Mouse (Mus musculus): Measurements from ENCODE around the gene Tmem63a. TPM values are rescaled to one million over a fixed set of nuclear protein-coding genes. Genes with fewer than 3 reads are reported as not detected.
A peak's percentile ranks its signal among the peaks of the same experiment; 100 is the strongest.

Tmem63a gene
- total RNA-seq, 2 experiments from 2014 or later, result 18.1 to 19.6 TPM

DNA sequence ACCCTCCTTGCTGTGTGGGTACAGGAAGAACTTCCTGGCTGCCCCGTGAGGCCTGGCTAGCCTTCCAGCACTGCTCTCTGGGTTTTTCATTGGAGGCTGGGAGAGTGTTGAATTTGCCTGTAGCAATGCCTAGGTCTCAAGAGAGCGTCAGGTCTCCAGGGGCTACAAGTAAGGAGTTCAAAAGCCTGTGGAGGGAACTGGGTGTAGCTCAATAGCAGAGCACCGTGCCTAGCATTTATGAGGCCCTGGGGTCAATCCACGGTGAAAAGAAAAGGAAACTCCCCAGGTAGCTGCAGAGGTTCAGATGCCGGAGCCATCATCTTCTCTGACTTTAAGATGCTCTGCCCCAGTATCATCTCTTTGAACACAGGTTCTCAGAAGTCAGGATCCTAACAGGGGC lies 69.5 kb downstream of the Tmem63a start:
- no peak for DNase-seq

DNA sequence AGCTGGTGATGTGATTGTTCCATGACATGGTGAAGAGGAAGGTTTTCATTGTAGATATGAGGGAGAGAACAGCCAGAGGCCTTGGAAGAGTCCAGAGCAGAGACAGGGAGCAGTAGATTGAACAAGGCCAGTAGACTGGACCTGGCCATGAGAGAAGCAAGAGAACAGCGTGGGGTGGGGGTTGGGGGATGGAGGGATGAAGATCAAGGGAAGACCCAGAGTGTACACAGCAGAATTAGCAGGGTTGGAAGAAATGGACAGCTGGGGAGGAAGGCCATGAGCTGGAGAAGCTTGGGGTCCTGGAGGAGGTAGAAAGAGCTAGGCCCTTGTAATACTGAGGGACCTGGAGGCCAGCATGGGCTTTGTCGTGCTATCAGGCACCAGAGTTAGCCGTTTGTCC lies 70.3 kb downstream of the Tmem63a start:
- no peak for DNase-seq

DNA sequence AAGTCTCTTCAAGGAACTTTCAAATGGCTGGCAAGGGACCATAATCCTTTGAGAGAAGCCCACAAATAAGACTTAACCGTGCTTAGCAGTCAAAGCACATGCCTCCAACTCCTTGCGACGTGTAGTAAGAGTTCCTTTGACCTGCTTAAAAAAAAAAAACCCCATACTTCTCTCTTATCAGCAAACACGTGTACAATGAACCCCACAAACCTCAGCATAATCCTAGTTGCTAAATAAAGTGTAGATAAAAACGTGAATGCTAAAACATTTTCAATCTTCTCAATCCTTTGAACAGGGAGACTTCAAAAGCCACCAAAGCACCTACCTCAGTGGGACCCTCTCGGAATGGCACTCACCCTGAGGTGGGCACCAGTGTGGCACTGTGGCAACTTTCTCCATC lies 71.3 kb downstream of the Tmem63a start:
- DNase-seq, result no peak

DNA sequence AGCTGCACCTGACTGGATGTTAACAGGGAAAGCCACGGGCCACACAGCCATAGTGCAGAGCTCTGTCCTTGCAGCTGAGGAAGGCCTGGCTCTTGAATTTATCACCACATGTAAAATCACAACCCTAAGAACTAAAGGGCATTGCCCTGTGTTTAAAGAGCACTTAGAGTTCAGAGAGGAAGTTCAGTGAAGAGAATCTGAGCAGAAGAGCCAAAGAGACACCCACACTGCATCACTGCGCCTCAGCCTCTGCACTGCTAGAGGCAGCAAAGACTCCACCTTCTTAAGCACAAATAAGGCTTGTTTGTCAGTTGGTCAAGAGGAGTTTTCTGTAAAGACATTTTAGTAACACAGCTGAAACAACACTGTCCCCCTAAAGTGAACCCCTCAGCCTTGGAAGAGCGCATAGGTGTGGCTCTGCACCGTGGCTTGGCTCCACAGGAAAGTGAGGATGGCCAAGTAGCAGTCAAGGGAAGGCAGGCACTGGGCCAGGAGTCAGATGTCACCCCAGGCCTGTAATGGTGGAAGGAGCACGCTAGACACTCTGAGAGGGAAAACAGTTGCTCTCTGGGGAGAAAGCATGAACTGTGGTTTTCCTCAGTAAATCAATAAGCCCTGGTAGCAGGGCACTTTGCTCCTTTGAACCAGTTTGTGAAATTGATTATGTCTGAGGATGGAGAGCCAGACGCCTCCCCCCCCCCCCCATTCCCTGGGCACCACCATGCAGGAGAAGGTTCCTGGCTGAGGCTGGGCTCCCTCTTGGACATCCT lies 72.8 kb downstream of the Tmem63a start:
- DNase-seq, result no peak

DNA sequence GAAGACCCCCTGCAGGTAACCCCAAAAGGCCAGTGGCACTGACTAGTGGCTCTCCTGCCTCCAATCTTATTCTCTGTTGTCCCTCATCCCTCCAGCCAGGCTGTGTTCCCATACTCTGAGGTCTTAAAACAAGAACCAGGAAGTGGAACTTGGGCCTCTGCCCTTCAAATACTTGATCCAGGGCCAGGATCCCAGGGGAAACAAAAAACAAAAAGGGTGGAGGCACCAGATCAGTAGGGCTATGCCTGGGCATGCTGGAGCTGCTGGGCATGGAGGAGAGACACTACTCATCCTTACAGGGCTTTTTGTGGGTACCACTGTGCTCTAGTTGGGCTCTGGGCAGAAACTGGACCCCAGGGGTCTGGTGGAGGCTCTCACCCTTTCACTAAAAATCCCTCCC lies 73.4 kb downstream of the Tmem63a start:
- peak; percentile 17 to 27 for DNase-seq

DNA sequence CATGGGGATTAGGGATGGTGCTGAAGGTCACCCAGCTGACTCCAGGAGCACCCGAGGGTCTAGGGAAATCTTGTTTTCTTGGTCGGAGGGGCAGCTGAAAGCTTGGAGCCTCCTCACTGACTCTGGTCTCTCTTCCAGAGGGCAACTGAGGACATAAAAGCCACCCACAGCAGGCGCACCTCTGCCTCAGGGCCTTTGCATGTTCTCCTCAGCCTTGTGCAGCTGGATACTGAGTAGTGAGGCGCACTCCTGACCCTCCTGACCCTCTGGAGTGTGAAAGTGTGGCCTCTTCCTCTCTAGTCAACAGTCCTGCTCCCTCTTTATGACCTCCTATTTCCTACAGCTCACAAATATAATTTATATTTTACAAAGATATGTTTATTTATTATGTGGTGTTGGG lies 73.9 kb downstream of the Tmem63a start:
- no peak for DNase-seq

DNA sequence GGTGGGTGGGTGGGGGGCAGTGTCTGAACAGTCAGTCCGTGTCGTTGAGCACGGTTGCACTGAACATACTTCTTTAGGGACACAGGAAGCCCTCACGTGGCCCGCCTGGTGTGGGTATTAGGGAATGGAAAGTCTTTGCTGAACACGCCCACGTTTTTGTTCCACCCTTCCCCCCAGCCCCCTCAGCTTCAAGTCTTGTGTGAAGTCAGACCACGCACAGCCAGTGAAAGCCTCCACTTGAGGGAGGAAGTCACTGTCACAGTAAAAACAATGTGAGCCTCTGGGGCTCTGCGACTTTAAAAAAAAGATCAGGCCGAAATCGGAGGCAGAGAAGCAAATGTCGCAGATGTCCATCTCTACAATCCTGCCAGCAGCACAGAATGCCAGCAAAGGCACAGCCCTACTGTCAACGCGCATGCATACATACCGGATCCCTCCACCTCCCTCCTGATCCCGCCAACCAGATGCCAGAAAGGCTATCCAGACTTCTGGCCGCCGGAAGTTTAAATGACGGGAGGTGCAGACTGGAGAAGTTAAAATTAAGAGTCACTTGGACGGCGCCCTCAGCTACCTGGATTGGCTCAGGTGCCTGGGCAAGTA lies 74.5 kb downstream of the Tmem63a start:
- peak; percentile 31 to 45 for DNase-seq

DNA sequence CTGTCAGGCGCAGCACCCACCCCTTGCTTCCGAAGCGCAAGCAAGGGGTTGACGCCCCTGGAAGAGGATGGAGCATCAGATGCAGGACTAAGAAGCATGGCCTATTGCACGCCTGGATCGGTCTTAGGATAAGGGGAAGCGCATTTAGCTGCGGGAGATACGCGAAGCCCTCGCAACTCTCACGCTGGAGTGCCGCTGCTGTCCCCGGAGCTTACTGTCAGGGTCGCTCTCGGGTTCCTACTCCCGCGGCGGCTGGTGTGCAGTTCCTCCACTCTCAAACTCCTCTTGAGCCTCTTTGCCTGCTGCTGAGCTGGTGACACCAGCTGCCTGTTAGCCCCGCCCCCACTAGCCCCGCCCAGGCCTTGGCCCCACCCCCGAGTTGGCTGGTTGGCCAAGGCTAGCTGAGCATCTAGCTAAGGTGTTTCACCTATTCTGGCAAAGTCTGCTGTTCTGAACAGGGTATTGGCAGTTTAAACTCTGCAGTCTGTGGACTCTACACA lies 75.1 kb downstream of the Tmem63a start:
- peak; percentile 61 to 66 for DNase-seq

DNA sequence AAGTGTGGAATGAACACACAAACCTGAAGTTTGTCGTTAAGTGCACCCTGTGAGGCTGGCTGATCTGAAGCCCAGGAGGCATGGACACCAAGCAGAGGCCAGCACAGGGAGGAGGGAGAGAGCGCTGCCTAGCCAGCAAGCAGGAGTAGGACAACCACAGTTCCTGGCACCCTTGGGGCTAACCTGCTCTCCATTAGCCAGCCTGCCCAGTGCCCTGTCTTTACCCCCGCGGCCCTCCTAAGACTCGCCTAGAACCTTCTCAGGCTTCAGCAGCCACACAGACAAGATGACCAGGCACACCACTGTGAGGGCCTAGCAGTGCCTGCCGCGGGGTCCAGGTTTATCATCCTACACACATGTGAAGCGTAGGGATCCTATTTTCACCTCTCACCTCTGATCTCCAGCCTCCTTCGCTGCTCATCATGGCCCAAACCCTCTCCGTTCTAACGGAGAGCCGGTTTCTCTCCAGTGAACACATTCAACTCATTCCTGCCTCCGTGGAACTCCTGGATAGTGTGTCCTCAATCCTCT lies 75.8 kb downstream of the Tmem63a start:
- no peak for DNase-seq

DNA sequence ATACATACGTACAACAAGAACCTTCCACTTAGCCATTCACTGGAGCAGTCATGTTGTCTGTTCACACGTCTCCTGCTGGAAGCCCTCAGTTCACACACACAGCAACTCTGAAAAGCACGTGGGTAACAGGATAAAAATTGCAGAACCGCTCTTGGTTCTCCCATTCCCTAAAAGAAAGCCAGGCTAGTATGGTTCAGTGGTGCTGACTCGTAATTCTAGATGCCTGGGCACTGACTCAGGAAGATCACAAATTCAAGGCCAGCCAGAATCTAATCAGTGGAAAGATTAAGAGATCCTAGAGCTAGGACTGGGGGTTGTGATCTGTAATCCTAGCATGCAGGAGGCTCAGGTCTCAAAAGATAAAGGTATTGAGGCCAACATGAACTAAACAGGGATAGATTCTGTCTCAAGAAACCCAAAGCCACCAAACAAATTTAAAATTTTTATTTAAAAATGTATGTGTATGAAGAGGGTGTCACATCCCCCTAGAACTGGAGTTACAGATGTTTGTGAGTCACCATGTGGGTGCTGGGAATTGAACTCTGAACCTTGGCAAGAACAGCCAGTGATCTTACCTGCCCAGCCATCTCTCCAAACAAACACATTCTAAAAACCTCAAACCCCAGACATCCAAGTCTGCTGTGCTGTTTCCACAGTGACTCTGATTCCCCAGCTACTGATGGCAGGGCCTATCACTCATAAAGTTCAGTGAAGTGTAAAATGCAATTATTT lies 78.8 kb downstream of the Tmem63a start, which contains the start of gene Ephx1:
Gene Ephx1, minus strand, starts transcription at position 149 of the 732 bp plus-strand sequence.
- no peak for DNase-seq

DNA sequence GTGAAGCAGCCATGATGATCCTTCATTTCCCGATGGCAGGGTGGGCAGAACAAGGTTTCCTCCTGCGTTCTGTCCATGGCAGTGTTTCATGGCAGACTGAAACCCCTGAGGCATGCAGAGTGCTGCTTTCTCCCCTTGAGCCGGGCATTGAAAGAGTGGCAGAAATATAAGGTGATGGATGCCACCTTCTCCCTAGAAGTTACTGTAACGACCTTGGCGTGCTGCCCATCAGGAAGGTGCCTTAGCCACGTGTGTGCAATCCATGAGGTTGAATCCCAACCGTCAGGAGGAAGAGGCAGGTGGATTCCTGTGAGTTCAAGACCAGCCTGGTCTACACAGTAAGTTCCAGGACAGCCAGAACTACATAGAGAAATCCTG lies 79.3 kb downstream of the Tmem63a start:
- no peak for DNase-seq

DNA sequence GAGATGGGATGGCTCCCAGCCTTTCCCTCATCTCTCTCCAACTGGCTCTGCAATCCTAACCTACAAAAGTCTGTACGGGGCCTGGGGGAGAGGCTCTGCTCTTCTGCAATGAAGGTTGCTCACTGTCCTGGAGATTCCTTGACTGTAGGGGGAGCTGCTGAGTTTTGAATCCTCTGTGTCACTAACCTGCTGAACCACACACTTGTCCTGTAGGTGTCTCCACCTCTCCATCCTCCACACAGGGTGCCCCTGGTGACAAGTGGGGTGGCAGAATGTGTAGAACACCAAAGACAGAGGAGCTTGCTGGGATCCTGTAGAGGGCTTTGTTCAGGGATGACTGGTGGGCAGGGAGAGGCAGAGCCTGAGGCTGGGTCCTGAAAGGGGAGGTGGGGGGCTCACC lies 80.1 kb downstream of the Tmem63a start:
- DNase-seq, result peak; percentile 15 to 16

Other genes with a start within 250 kb of the Tmem63a start
- not detected for gene Mixl1, start 245.3 kb upstream of the Tmem63a start, total RNA-seq (2021)
- gene Acbd3, start 216.3 kb upstream of the Tmem63a start, total RNA-seq (2021), result 10 to 100 TPM; 34.6 to 35.3 TPM
- 100 to 1,000 TPM; 365 to 366 TPM for gene H3f3a, start 128.4 kb upstream of the Tmem63a start, total RNA-seq (2021)
- gene Sde2, start 91.2 kb upstream of the Tmem63a start, total RNA-seq (2021), result 10 to 100 TPM; 23.6 to 24.0 TPM
- gene Lefty2, start 49.2 kb upstream of the Tmem63a start, total RNA-seq (2021), result 1 to 10 TPM; 1.3 to 1.4 TPM
- 10 to 100 TPM; 40.4 to 43.2 TPM for gene Pycr2, start 38.1 kb upstream of the Tmem63a start, total RNA-seq (2021)
- 10 to 100 TPM; 11.8 to 13.9 TPM for gene Lefty1, start 7.3 kb upstream of the Tmem63a start, total RNA-seq (2021)
- 10 to 100 TPM; 27.1 to 30.8 TPM for gene Ephx1, start 78.6 kb downstream of the Tmem63a start, total RNA-seq (2021)
- not detected for gene 9130409I23Rik, start 108.9 kb downstream of the Tmem63a start, total RNA-seq (2021)
- gene Nvl, start 201.9 kb downstream of the Tmem63a start, total RNA-seq (2021), result 10 to 100 TPM; 32.4 to 38.1 TPM
- gene Cnih4, start 202.3 kb downstream of the Tmem63a start, total RNA-seq (2021), result 10 to 100 TPM; 28.7 to 33.1 TPM